Mouse (Mus musculus) right cerebral cortex, postnatal 4 days (tissue): ENCODE data around the gene Strap.

Experiments
- DNase-seq: peaks from one replicate; pipeline ENCODE4 v3.0.0-alpha.2; 2022

Gene Strap

GRCm38 (mm10) chr6:137723898-137724297 lies 11.0 kb upstream of the Strap start:
- no peak for DNase-seq

DNA sequence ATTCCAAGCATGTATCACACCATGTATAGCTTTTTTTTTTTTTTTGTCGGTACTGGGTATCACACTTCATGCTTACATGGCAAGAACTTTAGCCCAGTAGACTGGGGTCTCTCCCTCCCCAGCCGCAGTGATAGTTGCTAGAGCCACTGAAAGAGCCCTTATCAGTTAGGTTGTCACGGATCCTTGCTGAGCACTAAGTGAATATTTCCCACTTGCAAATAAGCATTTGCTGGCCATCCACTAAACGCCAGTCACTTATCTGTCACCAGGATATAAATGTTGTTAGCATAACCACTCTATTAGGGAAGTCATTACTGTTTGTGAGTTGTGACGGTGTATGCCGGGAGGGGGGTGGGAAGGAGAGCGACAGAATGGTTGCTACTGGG lies 425 bp upstream of the Strap start:
- DNase-seq: no peak

DNA sequence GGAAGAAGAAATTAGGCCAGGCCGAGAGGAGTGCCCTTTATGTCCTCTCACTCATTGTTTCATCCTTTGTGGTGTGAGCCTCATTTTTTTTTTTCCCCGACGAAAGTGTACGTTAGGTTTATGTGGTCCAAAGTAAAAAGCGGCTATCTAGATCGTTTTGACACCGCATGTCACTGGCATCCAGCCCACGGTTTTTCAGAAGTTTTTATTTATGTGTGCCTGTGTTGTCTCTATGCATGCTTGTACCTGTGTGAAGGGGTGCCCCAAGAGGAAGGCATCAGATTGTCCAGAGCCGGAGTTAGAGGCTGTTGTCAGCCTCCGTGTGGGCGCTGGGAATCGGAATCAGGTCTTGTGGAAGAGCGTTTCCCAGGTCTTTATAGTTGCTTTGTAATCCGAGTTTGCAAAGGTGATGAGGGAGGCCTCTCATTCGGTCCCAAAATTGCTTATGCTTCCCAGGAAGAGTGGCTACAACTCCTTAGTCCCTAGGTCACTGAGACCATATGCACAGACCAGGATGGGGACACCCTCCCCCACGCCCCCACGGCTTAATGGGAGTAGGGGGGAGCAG lies 877 bp downstream of the Strap start:
- DNase-seq: peak; percentile 23

DNA sequence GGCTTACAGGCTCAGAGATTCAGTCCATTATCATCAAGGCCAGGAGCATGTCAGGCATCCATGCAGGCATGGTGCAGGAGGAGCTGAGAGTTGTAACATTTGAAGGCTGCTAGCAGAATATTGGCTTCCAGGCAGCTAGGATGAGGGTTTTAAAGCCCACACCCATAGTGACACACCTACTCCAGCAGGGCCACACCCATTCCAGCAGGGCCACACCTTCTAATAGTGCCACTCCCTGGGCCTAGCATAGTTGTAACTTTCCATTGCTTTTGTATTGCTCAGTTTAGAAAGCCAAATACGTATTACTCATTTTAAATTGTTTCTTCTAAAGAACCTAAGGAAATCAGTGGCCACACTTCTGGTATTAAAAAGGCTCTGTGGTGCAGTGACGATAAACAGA lies 6.1 kb downstream of the Strap start:
- DNase-seq: no peak

DNA sequence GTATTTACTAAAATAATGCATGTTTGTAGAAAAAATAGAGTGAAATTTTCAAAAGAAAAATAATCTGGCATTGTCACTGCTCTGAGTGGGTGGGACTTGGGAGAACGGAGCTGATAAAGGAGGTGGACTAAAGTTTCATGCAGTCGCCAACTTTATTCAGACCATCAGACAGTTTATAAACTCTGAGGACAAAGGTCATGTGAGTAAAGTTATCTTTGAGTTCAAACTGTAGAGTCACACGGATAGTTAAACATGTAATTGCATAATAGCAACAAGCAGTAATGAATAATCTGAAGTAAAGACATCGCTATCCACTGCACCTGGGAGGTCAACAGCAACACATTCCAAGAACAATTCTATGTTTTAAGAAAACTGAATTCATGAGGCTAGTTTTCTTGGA lies 9.8 kb downstream of the Strap start:
- no peak for DNase-seq

DNA sequence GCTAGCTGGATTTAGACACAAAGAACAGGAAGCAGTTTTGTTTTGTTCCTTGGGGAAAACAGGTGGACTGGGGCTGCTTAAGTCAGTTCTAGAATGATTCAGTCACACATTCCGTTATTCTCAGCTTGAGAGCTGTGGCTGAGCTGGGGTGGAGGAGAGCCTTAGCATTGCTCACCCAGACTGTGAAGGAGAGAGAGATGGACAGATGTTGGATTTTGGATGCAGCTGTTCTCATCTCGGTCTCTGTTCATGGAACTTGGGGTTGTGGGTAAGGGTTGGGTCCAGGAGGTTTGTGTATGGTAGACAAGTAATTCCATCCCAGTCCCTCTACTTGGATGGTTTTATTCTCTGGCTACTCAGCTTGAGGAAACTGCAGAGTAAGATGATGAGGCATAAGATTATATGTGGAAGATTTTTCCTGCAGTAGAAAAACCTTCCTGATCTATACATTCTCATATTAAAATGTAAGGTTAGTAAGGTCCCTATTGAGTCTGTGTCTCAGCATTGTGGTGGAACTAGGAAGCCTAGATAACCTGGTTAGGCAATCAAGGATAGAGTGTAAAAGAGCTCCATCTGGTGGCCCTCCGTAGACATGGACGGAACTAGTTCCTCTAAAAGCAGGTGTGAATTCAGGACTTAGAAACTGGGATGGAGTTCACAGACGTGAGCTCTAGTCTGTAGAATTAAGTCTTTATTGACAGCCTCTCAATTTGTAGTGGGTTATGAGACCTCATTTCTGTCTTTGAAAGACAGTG lies 12.5 kb downstream of the Strap start:
- DNase-seq: no peak

- no peak for DNase-seq
These were observed 16.8 kb downstream of the Strap start for GRCm38 (mm10) chr6:137751551-137752274.

- no peak for DNase-seq
These were observed 17.4 kb downstream of the Strap start for GRCm38 (mm10) chr6:137752275-137752655.

DNA sequence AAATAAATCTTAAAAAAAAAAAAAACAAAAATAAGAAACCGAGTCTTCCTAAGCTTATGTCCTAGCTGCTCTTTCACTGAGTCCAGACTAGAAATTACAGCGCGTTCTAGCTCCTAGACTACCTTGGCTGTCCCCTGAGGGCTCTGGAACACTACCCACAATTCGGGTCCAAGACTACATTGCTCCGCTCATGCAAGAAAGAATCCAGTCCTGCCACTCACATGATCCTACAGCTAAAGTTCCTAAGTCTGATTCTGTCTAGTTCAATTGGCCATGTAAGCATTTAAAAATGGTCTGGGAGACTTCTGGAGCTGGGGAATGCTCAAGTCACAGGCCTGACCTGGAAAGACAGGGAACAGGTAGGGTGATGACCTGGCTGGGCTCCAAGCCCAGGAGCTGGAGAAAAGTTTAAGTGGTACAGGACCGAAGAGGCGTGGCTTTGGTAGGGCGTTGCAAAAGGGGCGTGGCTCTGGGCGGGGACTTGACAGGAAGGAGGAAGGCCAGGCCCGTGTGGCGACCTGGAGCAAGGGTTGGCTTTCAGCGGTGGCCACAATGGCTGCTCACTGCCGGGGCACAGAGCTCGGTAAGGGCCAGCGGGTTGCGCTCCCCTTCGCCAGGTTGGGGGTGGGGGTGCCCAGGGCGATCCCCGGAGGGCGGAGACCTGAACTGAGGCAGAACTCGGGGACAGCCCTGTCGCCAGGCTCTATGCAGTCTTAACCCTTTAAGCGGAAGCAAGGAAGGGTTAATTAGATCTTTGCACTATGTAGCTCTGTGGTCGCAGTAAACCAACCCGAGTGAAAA lies 19.4 kb downstream of the Strap start, which contains the start of gene Dera:
Dera (plus strand) TSS at position 491 of the 801 bp plus-strand sequence.
- peak; percentile 64 for DNase-seq

GRCm38 (mm10) chr6:137754857-137755232 lies 20.0 kb downstream of the Strap start:
- no peak for DNase-seq

DNA sequence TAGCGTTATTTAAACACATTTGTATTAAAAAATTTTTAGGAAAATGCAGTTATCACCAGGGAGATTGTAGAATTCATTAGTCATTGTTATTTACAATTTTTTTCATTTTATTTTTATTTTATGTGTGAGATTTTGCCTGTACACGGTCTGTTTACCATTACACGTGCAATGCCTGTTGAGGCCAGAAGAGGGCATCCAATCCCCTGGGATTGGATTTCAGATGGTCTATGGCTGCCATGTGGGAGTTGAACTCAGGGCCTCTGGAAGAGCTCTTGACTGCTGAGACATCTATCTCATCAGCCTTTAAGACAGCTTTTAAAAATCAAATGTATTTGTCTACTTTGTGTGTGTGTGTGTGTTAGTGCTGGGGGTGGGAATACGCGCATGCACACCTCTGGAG lies 21.4 kb downstream of the Strap start:
- DNase-seq: peak; percentile 47

GRCm38 (mm10) chr6:137757891-137758290 lies 23.0 kb downstream of the Strap start:
- DNase-seq: no peak

GRCm38 (mm10) chr6:137759681-137760080 lies 24.8 kb downstream of the Strap start:
- DNase-seq: no peak

- DNase-seq: no peak
These were observed 26.1 kb downstream of the Strap start for GRCm38 (mm10) chr6:137760966-137761365.

GRCm38 (mm10) chr6:137764572-137765210 lies 29.8 kb downstream of the Strap start:
- no peak for DNase-seq

- no peak for DNase-seq
These were observed 31.3 kb downstream of the Strap start for GRCm38 (mm10) chr6:137766177-137766576.

GRCm38 (mm10) chr6:137771621-137772250 lies 36.9 kb downstream of the Strap start:
- DNase-seq: no peak

GRCm38 (mm10) chr6:137772918-137773636 lies 38.2 kb downstream of the Strap start:
- DNase-seq: no peak

DNA sequence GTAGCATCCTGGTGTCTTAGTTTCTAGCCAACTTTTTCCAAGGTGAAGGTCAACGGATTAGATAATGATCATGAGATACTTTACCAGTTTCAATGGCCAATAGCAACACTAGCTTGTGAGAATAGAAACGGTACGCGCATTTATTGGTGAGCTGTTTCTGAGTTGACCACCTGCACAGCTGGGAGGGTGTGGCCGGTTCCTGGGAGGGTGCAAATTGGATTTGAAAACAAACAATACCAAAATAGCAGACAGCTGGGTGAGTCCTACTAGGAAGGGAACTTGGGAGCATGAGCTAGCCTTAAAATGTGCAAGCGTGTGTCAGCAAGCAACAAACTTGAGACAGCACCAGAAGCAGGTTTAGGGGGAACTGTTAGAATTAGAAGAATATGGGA lies 38.8 kb downstream of the Strap start:
- DNase-seq: no peak

- no peak for DNase-seq
These were observed 39.3 kb downstream of the Strap start for GRCm38 (mm10) chr6:137774166-137774565.

GRCm38 (mm10) chr6:137775159-137775558 lies 40.3 kb downstream of the Strap start:
- DNase-seq: no peak

- no peak for DNase-seq
These were observed 42.1 kb downstream of the Strap start for GRCm38 (mm10) chr6:137776981-137777380.
